Mouse (Mus musculus) stomach, postnatal 0 days (tissue): ENCODE measurements around the gene Mical2.

Source experiments
- CTCF ChIP-seq: IDR thresholded peaks from 2 replicates; pipeline ENCODE4 v1.5.1; 2016; ENCODE audit warnings: antibody characterized with exemption, low read depth, mild to moderate bottlenecking, moderate library complexity
- EP300 ChIP-seq: optimal IDR thresholded peaks from 2 replicates; pipeline ENCODE3; 2016; ENCODE audit warnings: antibody characterized with exemption

- TF ChIP-seq CTCF (no peak), EP300 (no peak)
Observed at GRCm38 (mm10) chr7:112299521-112300096, 74.0 kb downstream of the Mical2 start.
